Mouse (Mus musculus): ENCODE data around the gene Slc25a4. TPM values are rescaled to one million over a fixed set of nuclear protein-coding genes. Genes with fewer than 3 reads are reported as not detected.
"Not testable (repeated sequence)": the region's sequence is repeated elsewhere in the genome, so short reads cannot be mapped to it uniquely, and the experiment has no call there.

Gene Slc25a4
- polyA plus RNA-seq, 1 experiment: 302 TPM

- Histone ChIP-seq H3K27ac (ENCODE audit: insufficient read depth, low read length) (no peak overlapping the region), H3K4me3 (ENCODE audit: insufficient read depth, low read length) (no peak overlapping the region), H3K4me1 (ENCODE audit: control insufficient read depth, insufficient read depth, low read length) (peaks cover 5% of the 10 kb centered on the region)
- TF ChIP-seq CTCF (IDR thresholded peaks at IDR 0.05; ENCODE audit: borderline replicate concordance, insufficient read depth, low read length) (no peak), POLR2A (IDR thresholded peaks at IDR 0.05; ENCODE audit: low read depth, low read length) (no peak)
Observed at GRCm38 (mm10) chr8:46234736-46235135, 23.7 kb upstream of the Slc25a4 start.

- Histone ChIP-seq H3K4me3 (ENCODE audit: insufficient read depth, low read length) (no peak overlapping the region), H3K27ac (ENCODE audit: insufficient read depth, low read length) (no peak overlapping the region), H3K4me1 (ENCODE audit: control insufficient read depth, insufficient read depth, low read length) (peaks cover 5% of the 10 kb centered on the region)
- no peak for TF ChIP-seq POLR2A (IDR thresholded peaks at IDR 0.05; ENCODE audit: low read depth, low read length)
- TF ChIP-seq CTCF (IDR thresholded peaks at IDR 0.05; ENCODE audit: borderline replicate concordance, insufficient read depth, low read length): no peak
Observed at GRCm38 (mm10) chr8:46232798-46233197, 21.7 kb upstream of the Slc25a4 start.

GRCm38 (mm10) chr8:46231968-46232367 lies 20.9 kb upstream of the Slc25a4 start:
- not testable (repeated sequence) for H3K27ac ChIP-seq (ENCODE audit: insufficient read depth, low read length); H3K4me3 ChIP-seq (ENCODE audit: insufficient read depth, low read length); H3K4me1 ChIP-seq (ENCODE audit: control insufficient read depth, insufficient read depth, low read length)

- no peak overlapping the region for H3K27ac ChIP-seq (ENCODE audit: insufficient read depth, low read length)
- no peak for TF ChIP-seq CTCF (IDR thresholded peaks at IDR 0.05; ENCODE audit: borderline replicate concordance, insufficient read depth, low read length)
- no peak for TF ChIP-seq POLR2A (IDR thresholded peaks at IDR 0.05; ENCODE audit: low read depth, low read length)
Observed at GRCm38 (mm10) chr8:46226622-46227021, 15.5 kb upstream of the Slc25a4 start.

GRCm38 (mm10) chr8:46225501-46225900 lies 14.4 kb upstream of the Slc25a4 start:
- H3K27ac ChIP-seq (ENCODE audit: insufficient read depth, low read length): peak overlapping the region; percentile 5; the same call in 1 of the 2 replicates
- peaks cover 8% of the 10 kb centered on the region for H3K4me1 ChIP-seq (ENCODE audit: control insufficient read depth, insufficient read depth, low read length)
- no peak overlapping the region for H3K4me3 ChIP-seq (ENCODE audit: insufficient read depth, low read length)
- no peak for TF ChIP-seq CTCF (IDR thresholded peaks at IDR 0.05; ENCODE audit: borderline replicate concordance, insufficient read depth, low read length)
- TF ChIP-seq POLR2A (IDR thresholded peaks at IDR 0.05; ENCODE audit: low read depth, low read length): no peak

More at GRCm38 (mm10) chr8:46226622-46227021, 15.5 kb upstream of the Slc25a4 start:
- Histone ChIP-seq H3K4me1 (ENCODE audit: control insufficient read depth, insufficient read depth, low read length) (peaks cover 8% of the 10 kb centered on the region), H3K4me3 (ENCODE audit: insufficient read depth, low read length) (no peak overlapping the region)

GRCm38 (mm10) chr8:46220566-46220965 lies 9.5 kb upstream of the Slc25a4 start:
- peaks cover 6% of the 10 kb centered on the region for H3K4me1 ChIP-seq (ENCODE audit: control insufficient read depth, insufficient read depth, low read length)
- TF ChIP-seq CTCF (IDR thresholded peaks at IDR 0.05; ENCODE audit: borderline replicate concordance, insufficient read depth, low read length) (no peak), POLR2A (IDR thresholded peaks at IDR 0.05; ENCODE audit: low read depth, low read length) (no peak)
- H3K27ac ChIP-seq (ENCODE audit: insufficient read depth, low read length): no peak overlapping the region
- H3K4me3 ChIP-seq (ENCODE audit: insufficient read depth, low read length): no peak overlapping the region

GRCm38 (mm10) chr8:46216838-46217237 lies 5.8 kb upstream of the Slc25a4 start:
- Histone ChIP-seq H3K4me3 (ENCODE audit: insufficient read depth, low read length) (no peak overlapping the region), H3K27ac (ENCODE audit: insufficient read depth, low read length) (no peak overlapping the region), H3K4me1 (ENCODE audit: control insufficient read depth, insufficient read depth, low read length) (no peaks in the 10 kb centered on the region)
- TF ChIP-seq POLR2A (IDR thresholded peaks at IDR 0.05; ENCODE audit: low read depth, low read length) (peak; percentile 63), CTCF (IDR thresholded peaks at IDR 0.05; ENCODE audit: borderline replicate concordance, insufficient read depth, low read length) (no peak)

GRCm38 (mm10) chr8:46213971-46214480 lies 2.9 kb upstream of the Slc25a4 start:
- Histone ChIP-seq H3K4me1 (ENCODE audit: control insufficient read depth, insufficient read depth, low read length) (no peaks in the 10 kb centered on the region), H3K4me3 (ENCODE audit: insufficient read depth, low read length) (no peak overlapping the region), H3K27ac (ENCODE audit: insufficient read depth, low read length) (peak overlapping the region; percentile 3; the same call in 1 of the 2 replicates)
- TF ChIP-seq CTCF (IDR thresholded peaks at IDR 0.05; ENCODE audit: borderline replicate concordance, insufficient read depth, low read length) (no peak), POLR2A (IDR thresholded peaks at IDR 0.05; ENCODE audit: low read depth, low read length) (no peak)

GRCm38 (mm10) chr8:46212194-46212593 lies 1.1 kb upstream of the Slc25a4 start:
- TF ChIP-seq POLR2A (IDR thresholded peaks at IDR 0.05; ENCODE audit: low read depth, low read length): no peak
- no peak for TF ChIP-seq CTCF (IDR thresholded peaks at IDR 0.05; ENCODE audit: borderline replicate concordance, insufficient read depth, low read length)
- Histone ChIP-seq H3K4me3 (ENCODE audit: insufficient read depth, low read length) (no peak overlapping the region), H3K4me1 (ENCODE audit: control insufficient read depth, insufficient read depth, low read length) (peaks cover 6% of the 10 kb centered on the region; the same call in 1 of the 2 replicates), H3K27ac (ENCODE audit: insufficient read depth, low read length) (no peak overlapping the region)

- peak; percentile 19; the same call in 1 of the 2 replicates for TF ChIP-seq POLR2A (IDR thresholded peaks at IDR 0.05; ENCODE audit: low read depth, low read length)
- TF ChIP-seq CTCF (IDR thresholded peaks at IDR 0.05; ENCODE audit: borderline replicate concordance, insufficient read depth, low read length): no peak
- H3K27ac ChIP-seq (ENCODE audit: insufficient read depth, low read length): peak overlapping the region; percentile 68
- peak overlapping the region; percentile 96 for H3K4me3 ChIP-seq (ENCODE audit: insufficient read depth, low read length)
- H3K4me1 ChIP-seq (ENCODE audit: control insufficient read depth, insufficient read depth, low read length): peaks cover 6% of the 10 kb centered on the region; the same call in 1 of the 2 replicates
Observed at GRCm38 (mm10) chr8:46211611-46212071, 557 bp upstream of the Slc25a4 start.

Measured in embryonic fibroblast, embryonic 13.5 days (primary cell).